Mouse (Mus musculus): ENCODE measurements at regions not wholly inside any gene's neighbourhood (a gene's known extent, or its start where the extent isn't known, plus 50 kb on each side); places are given as distances from the start of the nearest gene placed in this dataset.

GRCm38 (mm10) chr12:106191771-106192170 lies 181.7 kb downstream of the Vrk1 start:
- DNase-seq = no peak

- no peak for DNase-seq
Observed at GRCm38 (mm10) chr12:106199302-106199701, 189.3 kb downstream of the Vrk1 start.

GRCm38 (mm10) chr12:106203526-106203925 lies 193.5 kb downstream of the Vrk1 start:
- no peak for DNase-seq

GRCm38 (mm10) chr12:106210959-106211358 lies 200.9 kb downstream of the Vrk1 start:
- no peak for DNase-seq

- no peak for DNase-seq
Observed at GRCm38 (mm10) chr12:106211488-106211887, 201.5 kb downstream of the Vrk1 start.

- DNase-seq = no peak
Observed at GRCm38 (mm10) chr12:106212397-106212796, 202.4 kb downstream of the Vrk1 start.

GRCm38 (mm10) chr12:106220071-106220470 lies 210.0 kb downstream of the Vrk1 start:
- DNase-seq = no peak

- DNase-seq = no peak
Observed at GRCm38 (mm10) chr12:106226276-106226675, 216.2 kb downstream of the Vrk1 start.

- DNase-seq = no peak
Observed at GRCm38 (mm10) chr12:106226776-106227562, 216.9 kb downstream of the Vrk1 start.

- DNase-seq = no peak
Observed at GRCm38 (mm10) chr12:106227563-106227840, 217.5 kb downstream of the Vrk1 start.

- no peak for DNase-seq
Observed at GRCm38 (mm10) chr12:106245178-106245840, 235.3 kb downstream of the Vrk1 start.

- no peak for DNase-seq
Observed at GRCm38 (mm10) chr12:106273591-106273990, 263.6 kb downstream of the Vrk1 start.

- no peak for DNase-seq
Observed at GRCm38 (mm10) chr12:106277886-106278285, 267.9 kb downstream of the Vrk1 start.

- DNase-seq = no peak
Observed at GRCm38 (mm10) chr12:106282491-106283106, 272.6 kb downstream of the Vrk1 start.

GRCm38 (mm10) chr12:106284814-106285213 lies 274.8 kb downstream of the Vrk1 start:
- DNase-seq = no peak

GRCm38 (mm10) chr12:106288791-106289515 lies 278.9 kb downstream of the Vrk1 start:
- DNase-seq = no peak

- DNase-seq = no peak
Observed at GRCm38 (mm10) chr12:106291476-106292046, 281.5 kb downstream of the Vrk1 start.

- DNase-seq = no peak
Observed at GRCm38 (mm10) chr12:106293117-106293516, 283.1 kb downstream of the Vrk1 start.

GRCm38 (mm10) chr12:106295596-106295995 lies 285.6 kb downstream of the Vrk1 start:
- no peak for DNase-seq

- no peak for DNase-seq
Observed at GRCm38 (mm10) chr12:106302617-106303016, 292.6 kb downstream of the Vrk1 start.

- DNase-seq = no peak
Observed at GRCm38 (mm10) chr12:106308291-106308955, 298.4 kb downstream of the Vrk1 start.

GRCm38 (mm10) chr12:106308956-106309610 lies 299.1 kb downstream of the Vrk1 start:
- DNase-seq = no peak

Measured in lung, postnatal 14 days (tissue).